Mouse (Mus musculus) gastrocnemius, postnatal 4 days (tissue): ENCODE data around the gene Zfyve19. TPM values are rescaled to one million over a fixed set of nuclear protein-coding genes. Genes with fewer than 3 reads are reported as not detected.

Experiments
- DNase-seq, 2 experiments: peaks; one replicate each; pipeline ENCODE4 v3.0.0; 2021 to 2022; ENCODE audit warnings: low spot score in 2 of 2, mixed read lengths in 2 of 2
- long read RNA-seq, 2 experiments: library from polyadenylated mRNA; stranded (forward); transcript quantifications; one replicate each; pipeline ENCODE4 v2.0.0; 2021
- total RNA-seq, 2 experiments: library from RNA; stranded (reverse); gene quantifications; 2 replicates each; pipeline ENCODE4 v1.2.3; 2021

The Zfyve19 gene
- total RNA-seq: 10 to 100 TPM; 24.6 to 25.9 TPM
- long read RNA-seq, experiment 1, transcript Zfyve19-201 (11 exons, 2,008 nt): major isoform, 17 of 31 reads
- long read RNA-seq, experiment 1, partial matches to known transcripts: 1 of 31 reads
- long read RNA-seq, experiment 1, other reads (novel, unspliced or antisense): 11 of 31 reads
- long read RNA-seq, experiment 2, transcript Zfyve19-201 (11 exons, 2,008 nt): major isoform, 18 of 33 reads
- long read RNA-seq, experiment 2, partial matches to known transcripts: 1 of 33 reads
- long read RNA-seq, experiment 2, other reads (novel, unspliced or antisense): 14 of 33 reads

- peak; percentile 90 to 96 for DNase-seq
Observed at GRCm38 (mm10) chr2:119208344-119209175, at the start of gene Zfyve19, which contains the start of gene Dnajc17. Gene Zfyve19, plus strand, starts transcription at chr2:119208617. Gene Dnajc17, minus strand, starts transcription at chr2:119208795.

- no peak for DNase-seq
Observed at GRCm38 (mm10) chr2:119161247-119161646, 47.2 kb upstream of the Zfyve19 start.

- no peak for DNase-seq
Observed at GRCm38 (mm10) chr2:119163135-119163534, 45.3 kb upstream of the Zfyve19 start.

- no peak for DNase-seq
Observed at GRCm38 (mm10) chr2:119163999-119164398, 44.4 kb upstream of the Zfyve19 start.

GRCm38 (mm10) chr2:119165401-119165800, 43.0 kb upstream of the Zfyve19 start:
- DNase-seq: no peak

GRCm38 (mm10) chr2:119166901-119167865, 41.2 kb upstream of the Zfyve19 start, which contains the start of gene Gchfr:
Gene Gchfr, plus strand, starts transcription at chr2:119167773.
- DNase-seq: peak in 1 of 2 experiments; percentile 53

GRCm38 (mm10) chr2:119167866-119168256, 40.6 kb upstream of the Zfyve19 start:
- DNase-seq: no peak

- no peak for DNase-seq
Observed at GRCm38 (mm10) chr2:119170282-119170681, 38.1 kb upstream of the Zfyve19 start.

- DNase-seq: no peak
Observed at GRCm38 (mm10) chr2:119171574-119171973, 36.8 kb upstream of the Zfyve19 start.

GRCm38 (mm10) chr2:119172446-119172845, 36.0 kb upstream of the Zfyve19 start:
- no peak for DNase-seq

GRCm38 (mm10) chr2:119172862-119173576, 35.4 kb upstream of the Zfyve19 start:
- peak in 1 of 2 experiments; percentile 60 for DNase-seq

- DNase-seq: no peak
Observed at GRCm38 (mm10) chr2:119173991-119174651, 34.3 kb upstream of the Zfyve19 start, which contains the start of gene Gm14137. Gene Gm14137, plus strand, starts transcription at chr2:119174509.

GRCm38 (mm10) chr2:119174866-119175265, 33.6 kb upstream of the Zfyve19 start:
- DNase-seq: no peak

GRCm38 (mm10) chr2:119175614-119176013, 32.8 kb upstream of the Zfyve19 start:
- DNase-seq: no peak

GRCm38 (mm10) chr2:119176761-119177160, 31.7 kb upstream of the Zfyve19 start:
- no peak for DNase-seq

- DNase-seq: no peak
Observed at GRCm38 (mm10) chr2:119177384-119177939, 31.0 kb upstream of the Zfyve19 start.

GRCm38 (mm10) chr2:119182914-119183313, 25.5 kb upstream of the Zfyve19 start:
- DNase-seq: no peak

- DNase-seq: peak; percentile 73 to 84
Observed at GRCm38 (mm10) chr2:119189029-119189710, 19.2 kb upstream of the Zfyve19 start.

- no peak for DNase-seq
Observed at GRCm38 (mm10) chr2:119190969-119191368, 17.4 kb upstream of the Zfyve19 start.
